8 mouse cellular contexts compared by ENCODE assay signal in genomic region chr10:85872479-85872773, GRCm38 (mm10). TPM values are rescaled to one million over a fixed set of nuclear protein-coding genes. Genes with fewer than 3 reads are reported as not detected.
A peak's percentile ranks its signal among the peaks of the same experiment; 100 is the strongest.
DNase-seq lines count a peak whose midpoint lies in the region; ATAC-seq and TF ChIP-seq lines count a peak whose summit lies in the region.

No protein-coding gene starts in this region.

- peak overlapping the region; percentile 87 for H3K9ac ChIP-seq in CH12.LX (ENCODE audit: insufficient read depth, low read depth)
- peak overlapping the region; percentile 85 for H3K9ac ChIP-seq in forebrain, embryonic 13.5 days
- H3K9ac ChIP-seq in liver, embryonic 15.5 days: peak overlapping the region; percentile 74

- TF ChIP-seq POLR2A in CH12.LX (IDR thresholded peaks at IDR 0.05; ENCODE audit: low read depth, low read length): no peak

- dilution Hi-C loops in CH12.LX (cut with MboI; ENCODE audit: extremely low pct_ligation_motif_present, extremely low pct_unique_long_range_greater_than_20kb, low sequenced_read_pairs): no loop called here

- peaks cover 3 to 23% of the 10 kb centered on the region in 2 experiments for H3K4me1 ChIP-seq in CH12.LX (ENCODE audit: control insufficient read depth in 1 of 2, insufficient read depth in 2 of 2)
- peaks cover 14% of the 10 kb centered on the region for H3K4me1 ChIP-seq in forebrain, embryonic 13.5 days
- H3K4me1 ChIP-seq in liver, embryonic 15.5 days (replicated peaks): peaks cover 14% of the 10 kb centered on the region

- peak overlapping the region; percentile 90 for H3K27ac ChIP-seq in gastrocnemius, adult 2 months
- no peak overlapping the region for H3K27ac ChIP-seq in CH12.LX (ENCODE audit: insufficient read depth, low read depth)
- H3K27ac ChIP-seq in forebrain, embryonic 13.5 days: no peak overlapping the region
- peak overlapping the region; percentile 76; the same call in 1 of the 2 replicates for H3K27ac ChIP-seq in liver, embryonic 15.5 days (replicated peaks)

- in situ Hi-C loops in CH12.LX (cut with MboI; ENCODE audit: low pct_ligation_motif_present, low pct_unique_long_range_greater_than_20kb, low sequenced_read_pairs): no loop called here

- intact Hi-C loops in gastrocnemius, adult 2 months (cut with DNase I): no loop called here
- intact Hi-C loops in gastrocnemius, postnatal 14 days (cut with DNase I; ENCODE audit: low total_unique reads): no loop called here

- no peaks in the 10 kb centered on the region for H3K27me3 ChIP-seq in CH12.LX (replicated peaks)
- H3K27me3 ChIP-seq in forebrain, embryonic 13.5 days: no peaks in the 10 kb centered on the region
- no peaks in the 10 kb centered on the region for H3K27me3 ChIP-seq in liver, embryonic 15.5 days

- WGBS in forebrain, embryonic 13.5 days: 4% methylated on average over 5 of the region's 5 CpGs
- 1% methylated on average over 5 of the region's 5 CpGs for WGBS in liver, embryonic 15.5 days (ENCODE audit: insufficient replicate concordance)

- peaks cover 5% of the 10 kb centered on the region for H3K9me3 ChIP-seq in CH12.LX (replicated peaks; ENCODE audit: low read length)
- no peaks in the 10 kb centered on the region for H3K9me3 ChIP-seq in forebrain, embryonic 13.5 days (replicated peaks)
- H3K9me3 ChIP-seq in liver, embryonic 15.5 days (replicated peaks): no peaks in the 10 kb centered on the region

- peaks cover 25% of the 10 kb centered on the region for H3K79me2 ChIP-seq in CH12.LX (replicated peaks; ENCODE audit: control insufficient read depth, extremely low read depth, insufficient read depth, poor library complexity, severe bottlenecking)

- H3K36me3 ChIP-seq in CH12.LX (replicated peaks in 1 of 2; ENCODE audit: control insufficient read depth in 1 of 2, insufficient read depth in 1 of 2, low read length in 1 of 2): peaks cover 23 to 33% of the 10 kb centered on the region in 2 experiments
- peaks cover 32% of the 10 kb centered on the region for H3K36me3 ChIP-seq in forebrain, embryonic 13.5 days (ENCODE audit: poor library complexity, severe bottlenecking)
- peaks cover 32% of the 10 kb centered on the region for H3K36me3 ChIP-seq in liver, embryonic 15.5 days (replicated peaks)

- TF ChIP-seq EP300 in CH12.LX (IDR thresholded peaks at IDR 0.05; ENCODE audit: low read length): no peak

- peak overlapping the region; percentile 99 for H3K4me3 ChIP-seq in gastrocnemius, adult 2 months
- H3K4me3 ChIP-seq in CH12.LX (replicated peaks in 1 of 3; ENCODE audit: low read depth in 2 of 3, low read length in 2 of 3, poor library complexity in 1 of 3): peak overlapping the region; percentile 92 to 99 (median 97)
- H3K4me3 ChIP-seq in forebrain, embryonic 13.5 days: peak overlapping the region; percentile 95
- H3K4me3 ChIP-seq in liver, embryonic 15.5 days (replicated peaks): peak overlapping the region; percentile 87

- peak overlapping the region; percentile 90 for H3K4me2 ChIP-seq in CH12.LX (ENCODE audit: insufficient read depth, low read depth, poor library complexity, severe bottlenecking)
- H3K4me2 ChIP-seq in forebrain, embryonic 13.5 days: peak overlapping the region; percentile 89
- peak overlapping the region; percentile 92 for H3K4me2 ChIP-seq in liver, embryonic 15.5 days

- peak; percentile 3; the same call in 1 of the 2 replicates for ATAC-seq in forebrain, embryonic 13.5 days
- ATAC-seq in liver, embryonic 15.5 days (ENCODE audit: insufficient read depth): 0 out of 2 replicates have a peak, but pooled peaks have one; percentile 34
- no peak for ATAC-seq in monocyte, adult 5-6 weeks (replicated peaks; ENCODE audit: insufficient number of reproducible peaks, low FRiP score, low TSS enrichment, poor library complexity, severe bottlenecking)

- no peak for DNase-seq in gastrocnemius, adult 2 months
- no peak for DNase-seq in gastrocnemius, postnatal 14 days
- peak; percentile 52 for DNase-seq in CH12.LX (ENCODE audit: extremely low read depth)
- no peak for DNase-seq in adrenal gland, postnatal 36 days
- no peak for DNase-seq in ovary, postnatal 14 days (ENCODE audit: low spot score)

- no peak for TF ChIP-seq CTCF in gastrocnemius, adult 2 months (IDR thresholded peaks at IDR 0.05)
- no peak for TF ChIP-seq CTCF in CH12.LX (conservative IDR thresholded peaks at IDR 0.05 in 1 of 2, IDR thresholded peaks at IDR 0.05 in 1 of 2; ENCODE audit: low read depth in 2 of 2, low read length in 2 of 2)

- no peak for TF ChIP-seq RAD21 in CH12.LX (IDR thresholded peaks at IDR 0.05; ENCODE audit: low read depth, low read length)

TF ChIP-seq in CH12.LX, 34 proteins besides CTCF, POLR2A, EP300 and RAD21:
- TF ChIP-seq SMC3 (IDR thresholded peaks at IDR 0.05; ENCODE audit: low read depth, low read length): no peak
- TF ChIP-seq MYC (IDR thresholded peaks at IDR 0.05; ENCODE audit: low read depth, low read length): no peak
- no peak for TF ChIP-seq IRF4 (IDR thresholded peaks at IDR 0.05; ENCODE audit: low read depth, low read length)
- no peak for TF ChIP-seq BHLHE40 (IDR thresholded peaks at IDR 0.05; ENCODE audit: low read depth, low read length)
- TF ChIP-seq ZC3H11A (IDR thresholded peaks at IDR 0.05; ENCODE audit: low read depth, low read length): no peak
- TF ChIP-seq MXI1 (IDR thresholded peaks at IDR 0.05; ENCODE audit: low read depth, low read length): no peak
- no peak for TF ChIP-seq MEF2A (IDR thresholded peaks at IDR 0.05; ENCODE audit: borderline replicate concordance, low read depth, low read length)
- no peak for TF ChIP-seq E2F4 (IDR thresholded peaks at IDR 0.05; ENCODE audit: insufficient replicate concordance, low read depth, low read length)
- TF ChIP-seq ETS1 (conservative IDR thresholded peaks at IDR 0.05; ENCODE audit: low read depth, low read length): no peak
- TF ChIP-seq PAX5 (IDR thresholded peaks at IDR 0.05; ENCODE audit: low read length): no peak
- no peak for TF ChIP-seq KAT2A (IDR thresholded peaks at IDR 0.05; ENCODE audit: insufficient replicate concordance, low read length)
- no peak for TF ChIP-seq MAZ (IDR thresholded peaks at IDR 0.05; ENCODE audit: low read depth, low read length)
- no peak for TF ChIP-seq JUND (conservative IDR thresholded peaks at IDR 0.05; ENCODE audit: low read depth, low read length)
- no peak for TF ChIP-seq ZNF384 (IDR thresholded peaks at IDR 0.05; ENCODE audit: low read depth, low read length)
- no peak; the same call in 1 of the 2 replicates for TF ChIP-seq SIN3A (IDR thresholded peaks at IDR 0.05; ENCODE audit: low read length)

RNA-seq across cellular contexts. Expression of gene Pwp1, which starts 43.1 kb away (rescaled TPM):
- total RNA-seq in gastrocnemius, adult 2 months (2021): 10 to 100 TPM; 18.1 to 19.2 TPM
- total RNA-seq in gastrocnemius, postnatal 14 days (2021): 10 to 100 TPM; 13.6 to 15.9 TPM
- total RNA-seq in CH12.LX (2012; rRNA removed) (65.0 and 70.7 TPM in 2 replicates), CH12.LX (2014; rRNA removed) (118 and 125 TPM in 2 replicates)
- 90.4 and 97.1 TPM in 2 replicates for polyA plus RNA-seq in CH12.LX (2012; ENCODE audit: insufficient read length, low read depth)
- polyA plus RNA-seq in forebrain, embryonic 13.5 days (2015; fragmentation: Nextera tagmentation; extraction: Ambion mirVana): 79.9 and 86.4 TPM in 2 replicates
- 27.0 and 29.3 TPM in 2 replicates for polyA plus RNA-seq in liver, embryonic 15.5 days (2015; fragmentation: Nextera tagmentation; extraction: Ambion mirVana)
- total RNA-seq in adrenal gland, postnatal 36 days (2021): 10 to 100 TPM; 20.9 to 22.9 TPM
- 20.9 to 27.3 TPM (median 24.2 TPM) in 3 replicates for total RNA-seq in monocyte, adult 5-6 weeks (2017)

RNA-seq across cellular contexts. Expression of gene Prdm4, which starts 44.5 kb away (rescaled TPM):
- 10 to 100 TPM; 15.0 to 19.9 TPM for total RNA-seq in gastrocnemius, adult 2 months (2021)
- 10 to 100 TPM; 10.5 to 11.6 TPM for total RNA-seq in gastrocnemius, postnatal 14 days (2021)
- total RNA-seq in CH12.LX (2012; rRNA removed): 19.0 and 21.1 TPM in 2 replicates
- total RNA-seq in CH12.LX (2014; rRNA removed): 23.0 and 23.2 TPM in 2 replicates
- 26.5 and 27.9 TPM in 2 replicates for polyA plus RNA-seq in CH12.LX (2012; ENCODE audit: insufficient read length, low read depth)
- 18.5 and 20.1 TPM in 2 replicates for polyA plus RNA-seq in forebrain, embryonic 13.5 days (2015; fragmentation: Nextera tagmentation; extraction: Ambion mirVana)
- 4.6 and 5.7 TPM in 2 replicates for polyA plus RNA-seq in liver, embryonic 15.5 days (2015; fragmentation: Nextera tagmentation; extraction: Ambion mirVana)
- total RNA-seq in adrenal gland, postnatal 36 days (2021): 10 to 100 TPM; 14.6 to 16.2 TPM
- total RNA-seq in monocyte, adult 5-6 weeks (2017): 31.5 to 47.4 TPM (median 47.1 TPM) in 3 replicates

RNA-seq across cellular contexts. Expression of gene Ascl4, which starts 55.1 kb away (rescaled TPM):
- not detected for total RNA-seq in gastrocnemius, adult 2 months (2021)
- not detected for total RNA-seq in gastrocnemius, postnatal 14 days (2021)
- total RNA-seq in CH12.LX (2012; rRNA removed) (0.13 TPM in 1 of 2 replicates, not detected in the other), CH12.LX (2014; rRNA removed) (not detected in 2 replicates)
- 0.11 TPM in 1 of 2 replicates, not detected in the other for polyA plus RNA-seq in CH12.LX (2012; ENCODE audit: insufficient read length, low read depth)
- polyA plus RNA-seq in forebrain, embryonic 13.5 days (2015; fragmentation: Nextera tagmentation; extraction: Ambion mirVana): 0.41 and 0.48 TPM in 2 replicates
- polyA plus RNA-seq in liver, embryonic 15.5 days (2015; fragmentation: Nextera tagmentation; extraction: Ambion mirVana): not detected in 2 replicates
- not detected for total RNA-seq in adrenal gland, postnatal 36 days (2021)
- not detected in 3 replicates for total RNA-seq in monocyte, adult 5-6 weeks (2017)

Comparison
In these comparisons a context has a peak if more than half of its experiments do, and no peak if none do; other contexts are left out.
1. H3K27ac ChIP-seq: peak in gastrocnemius, adult 2 months (single experiment) and liver, embryonic 15.5 days (single experiment); none in CH12.LX (single experiment) and forebrain, embryonic 13.5 days (single experiment).
2. Peak in every context shown above with its lines, with median percentiles within 50 percentile points of each other: H3K4me3 ChIP-seq, H3K4me2 ChIP-seq and H3K9ac ChIP-seq.